Mouse (Mus musculus) embryonic facial prominence, embryonic 11.5 days (tissue): Measurements from ENCODE around the gene Iqcn. TPM values are rescaled to one million over a fixed set of nuclear protein-coding genes. Genes with fewer than 3 reads are reported as not detected.

ENCODE experiments used
- ATAC-seq: fragments of 200-750 bp; cut with Nextera tagmentation; replicated peaks from 2 replicates; pipeline ENCODE4 v1.8.0; 2017; ENCODE audit warnings: low read depth; ENCODE audit not compliant: insufficient number of reproducible peaks, low FRiP score, low TSS enrichment
- DNase-seq: peaks from one replicate; pipeline ENCODE4 v3.0.0-alpha.2; 2015; ENCODE audit warnings: low spot score
- H3K27ac ChIP-seq: fragments of 300-500 bp; sonication (generic); replicated peaks from 2 replicates; pipeline ENCODE4 v1.5.1; 2014; ENCODE audit warnings: mild to moderate bottlenecking, low read depth, low read length, control low read depth
- H3K27me3 ChIP-seq: fragments of 300-500 bp; sonication (generic); 2 replicates; pipeline ENCODE4 v1.6.1; 2014; ENCODE audit warnings: mild to moderate bottlenecking, low read length, moderate library complexity, mixed read lengths; ENCODE audit not compliant: control insufficient read depth, insufficient read depth
- H3K36me3 ChIP-seq: fragments of 300-500 bp; sonication (generic); replicated peaks from 2 replicates; pipeline ENCODE4 v1.6.1; 2014; ENCODE audit warnings: low read depth, mild to moderate bottlenecking, low read length, moderate library complexity, mixed read lengths; ENCODE audit not compliant: control insufficient read depth, insufficient read depth
- H3K4me1 ChIP-seq: fragments of 300-500 bp; sonication (generic); 2 replicates; pipeline ENCODE4 v1.6.1; 2014; ENCODE audit warnings: low read length, mixed read lengths; ENCODE audit not compliant: control insufficient read depth, insufficient read depth
- H3K4me2 ChIP-seq: fragments of 300-500 bp; sonication (generic); 2 replicates; pipeline ENCODE4 v1.6.1; 2014; ENCODE audit warnings: low read depth, mild to moderate bottlenecking, control low read depth, low read length, moderate library complexity
- H3K4me3 ChIP-seq: fragments of 300-500 bp; sonication (generic); 2 replicates; pipeline ENCODE4 v1.5.1; 2014; ENCODE audit warnings: low read depth, low read length, control low read depth
- H3K9ac ChIP-seq: fragments of 300-500 bp; sonication (generic); replicated peaks from 2 replicates; pipeline ENCODE4 v1.6.1; 2014; ENCODE audit warnings: mild to moderate bottlenecking, control low read depth, low read length
- H3K9me3 ChIP-seq: fragments of 300-500 bp; sonication (generic); replicated peaks from 2 replicates; pipeline ENCODE4 v1.6.1; 2016; ENCODE audit warnings: mild to moderate bottlenecking, low read length, inconsistent platforms, mixed read lengths; ENCODE audit not compliant: control insufficient read depth
- WGBS: fragments of 180-500 bp; shearing (Covaris S2); extraction: QIAGEN DNeasy Blood & Tissue Kit; methylation state at CpG from one replicate; pipeline ENCODE4 v1.1.7; 2014; 5-methylcytosine and 5-hydroxymethylcytosine counted together
- polyA plus RNA-seq: library from polyadenylated mRNA; unstranded; fragments of >200 nt; fragmentation: Nextera tagmentation; extraction: Ambion mirVana; gene quantifications from 2 replicates; pipeline ENCODE4 v1.2.1, GENCODE M21; 2014

Gene Iqcn
- polyA plus RNA-seq, 1 experiment from 2014 or later: not detected

DNA sequence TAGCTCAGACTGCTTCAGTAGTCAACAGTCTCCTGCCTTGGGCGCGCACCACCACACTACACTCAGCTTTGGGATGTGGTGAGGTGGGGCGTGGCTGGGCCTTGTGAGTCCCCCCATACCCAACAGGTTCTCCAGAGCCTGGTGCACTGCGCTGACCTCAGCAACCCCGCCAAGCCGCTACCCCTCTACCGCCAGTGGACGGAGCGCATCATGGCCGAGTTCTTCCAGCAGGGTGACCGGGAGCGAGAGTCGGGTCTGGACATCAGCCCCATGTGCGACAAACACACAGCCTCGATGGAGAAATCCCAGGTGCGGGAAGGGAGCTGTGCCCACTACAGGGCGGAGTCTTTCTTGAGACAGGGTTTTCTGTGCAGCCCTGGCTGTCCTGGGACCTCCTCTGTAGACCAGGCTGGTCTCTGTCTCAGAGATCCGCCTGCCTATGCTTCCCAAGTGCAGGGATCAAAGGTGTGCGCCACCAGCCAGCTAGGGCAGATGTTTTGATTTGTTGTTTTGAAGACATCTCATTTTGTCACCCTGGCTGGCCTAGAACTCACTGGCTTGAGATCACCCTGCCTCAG, 45.9 kb downstream of the Iqcn start:
- ATAC-seq (no peak), DNase-seq (no peak)
- WGBS: 78% methylated on average over 19 of the region's 19 CpGs
- H3K9me3 ChIP-seq: no peaks in the 10 kb centered on the region
- no peaks in the 10 kb centered on the region for H3K36me3 ChIP-seq
- no peak overlapping the region for H3K27ac ChIP-seq
- H3K4me3 ChIP-seq: no peak overlapping the region
- peaks cover 17% of the 10 kb centered on the region for H3K27me3 ChIP-seq
- no peak overlapping the region for H3K9ac ChIP-seq
- no peak overlapping the region for H3K4me2 ChIP-seq
- peaks cover 3% of the 10 kb centered on the region for H3K4me1 ChIP-seq

DNA sequence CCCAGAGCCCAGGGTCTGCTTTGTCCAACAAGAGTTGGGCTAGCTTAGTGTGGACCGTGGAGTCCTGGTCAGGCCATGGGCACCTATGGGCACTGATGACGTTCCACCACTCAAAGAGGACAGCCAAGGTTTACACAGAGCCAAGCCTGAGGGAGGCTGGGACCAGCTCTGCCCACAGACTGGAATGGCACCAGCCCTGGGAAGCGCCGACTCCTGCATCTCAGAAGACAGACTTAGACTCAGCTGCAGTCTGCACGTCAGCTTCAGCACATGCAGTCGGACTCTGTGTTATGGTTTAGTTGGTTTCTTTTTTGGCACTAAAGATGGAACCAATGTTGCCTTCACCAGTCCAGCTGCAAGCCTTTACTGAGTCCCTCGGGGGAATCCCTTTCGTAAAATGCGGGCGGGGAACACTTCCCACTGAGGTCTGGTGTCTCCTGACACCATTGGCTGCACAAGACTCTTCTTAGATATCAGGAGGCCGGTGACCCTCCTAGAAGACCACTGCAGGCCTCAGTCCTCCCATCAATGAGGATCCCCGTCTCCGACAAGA, 46.9 kb downstream of the Iqcn start:
- DNase-seq (no peak), ATAC-seq (no peak)
- H3K9ac ChIP-seq: no peak overlapping the region
- H3K9me3 ChIP-seq: no peaks in the 10 kb centered on the region
- H3K27me3 ChIP-seq: peaks cover 9% of the 10 kb centered on the region
- WGBS: 80% methylated on average over 13 of the region's 13 CpGs
- no peak overlapping the region for H3K4me2 ChIP-seq
- no peak overlapping the region for H3K27ac ChIP-seq
- H3K4me1 ChIP-seq: peaks cover 3% of the 10 kb centered on the region
- no peak overlapping the region for H3K4me3 ChIP-seq
- no peaks in the 10 kb centered on the region for H3K36me3 ChIP-seq

DNA sequence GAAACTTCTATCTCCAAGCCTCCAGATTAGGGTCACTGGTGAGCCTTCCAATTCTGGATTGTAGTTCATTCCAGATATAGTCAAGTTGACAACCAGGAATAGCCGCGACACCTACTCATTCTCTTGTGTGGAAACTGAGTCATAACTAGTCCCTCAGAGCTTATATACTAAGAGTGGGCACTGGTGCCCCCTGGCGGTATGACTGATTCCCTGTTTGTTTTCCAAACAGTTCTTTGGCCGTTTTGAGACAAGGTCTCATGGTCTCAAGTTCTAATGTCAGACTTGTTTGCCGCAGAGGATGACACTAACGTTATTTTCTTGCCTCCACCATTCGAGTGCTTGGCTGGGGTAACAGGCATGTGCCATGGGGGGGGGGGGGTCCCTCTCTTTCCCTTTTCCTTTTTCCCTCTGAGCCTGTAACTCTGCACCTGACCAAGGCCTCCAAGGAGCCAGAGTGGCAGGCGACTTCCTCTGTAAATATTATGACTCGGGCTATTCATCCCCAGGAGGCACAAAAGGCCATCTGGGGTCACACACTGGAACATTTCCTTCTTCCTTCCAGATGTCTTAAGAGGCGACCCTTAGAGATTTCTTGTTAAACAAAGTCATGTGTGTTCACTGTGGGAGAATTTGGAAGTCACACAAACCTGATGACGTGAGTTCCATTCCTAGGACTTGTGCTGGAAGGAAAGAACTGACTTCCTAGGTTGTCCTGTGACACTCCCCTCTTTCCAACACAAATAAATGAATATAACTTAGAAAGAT, 48.9 kb downstream of the Iqcn start:
- DNase-seq (peak; percentile 83), ATAC-seq (no peak)
- Histone ChIP-seq H3K36me3 (no peaks in the 10 kb centered on the region), H3K9ac (no peak overlapping the region; the same call in 1 of the 2 replicates), H3K27me3 (peaks cover under 1% of the 10 kb centered on the region; the same call in 1 of the 2 replicates), H3K4me2 (no peak overlapping the region), H3K4me3 (no peak overlapping the region), H3K4me1 (peaks cover 3% of the 10 kb centered on the region), H3K9me3 (no peaks in the 10 kb centered on the region), H3K27ac (no peak overlapping the region)
- 20% methylated on average over 11 of the region's 11 CpGs for WGBS

DNA sequence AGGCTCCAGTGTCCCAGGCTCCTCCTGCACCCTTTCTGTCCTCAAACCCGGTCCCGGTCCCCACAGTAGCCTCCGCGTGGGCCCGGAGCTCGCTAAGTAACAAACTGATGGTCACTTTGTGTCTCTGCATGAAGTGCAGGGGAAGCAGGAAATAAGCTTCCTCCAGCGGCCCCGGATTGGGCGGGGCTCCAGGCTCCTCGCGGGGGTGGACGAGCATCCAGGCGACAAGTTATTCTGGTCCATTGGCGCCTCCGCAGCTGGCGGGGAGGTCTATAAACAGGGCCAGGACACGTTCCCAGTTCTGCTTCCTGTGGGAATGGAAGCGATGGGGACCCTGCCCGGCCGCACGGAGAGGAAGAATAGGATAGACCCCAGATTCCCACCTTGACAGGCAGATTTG, 49.9 kb downstream of the Iqcn start:
- H3K27ac ChIP-seq: no peak overlapping the region

DNA sequence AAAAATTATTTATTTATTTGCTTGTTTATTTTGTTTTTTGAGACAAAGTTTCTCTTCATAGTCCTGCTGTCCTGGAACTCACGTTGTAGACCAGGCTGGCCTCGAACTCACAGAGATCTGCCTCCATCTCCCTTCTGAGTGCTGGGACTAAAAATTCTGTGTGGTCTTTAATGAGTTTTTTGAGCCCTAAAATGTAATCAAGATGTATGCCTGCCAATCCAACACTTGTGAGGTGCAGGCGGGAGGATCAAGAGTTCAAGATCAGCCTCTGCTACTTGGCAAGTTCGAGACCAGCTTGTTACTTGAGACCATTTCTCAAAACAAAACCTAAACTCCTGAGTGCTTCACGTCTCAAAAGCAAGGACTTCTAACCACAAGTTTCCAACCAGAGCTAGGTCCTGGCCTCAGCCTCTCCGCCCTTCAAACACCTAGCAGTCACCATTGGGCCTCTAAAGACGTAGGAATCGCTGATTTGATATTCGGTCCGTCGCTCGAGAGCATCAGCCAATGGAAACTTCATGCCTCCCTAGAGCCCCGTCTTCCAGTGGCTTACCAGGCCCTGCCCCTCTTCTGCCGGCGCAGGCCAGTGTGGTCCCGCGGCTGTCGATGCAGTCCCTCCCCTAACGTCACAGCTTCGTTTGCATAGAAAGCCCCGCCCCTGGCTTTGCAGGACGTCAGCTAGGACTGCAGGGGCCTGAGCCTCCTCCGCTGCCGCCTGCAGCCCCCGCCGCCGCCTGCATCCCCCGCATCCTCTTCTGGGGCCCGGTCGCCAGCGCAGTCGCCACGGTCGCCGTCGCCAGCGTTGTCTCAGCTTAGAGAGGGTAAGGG, 51.0 kb downstream of the Iqcn start, which contains the start of gene Rab3a:
Gene Rab3a, plus strand, starts transcription at position 637 of the 828 bp plus-strand sequence.
- H3K36me3 ChIP-seq: no peaks in the 10 kb centered on the region
- DNase-seq: peak; percentile 98
- no peaks in the 10 kb centered on the region for H3K27me3 ChIP-seq
- WGBS: 8% methylated on average over 37 of the region's 37 CpGs
- H3K27ac ChIP-seq: no peak within 1 kb of the TSS
- peak within 1 kb of the TSS; percentile 68 for H3K4me3 ChIP-seq
- H3K9me3 ChIP-seq: no peaks in the 10 kb centered on the region
- H3K4me1 ChIP-seq: peaks cover 3% of the 10 kb centered on the region
- H3K9ac ChIP-seq: peak within 1 kb of the TSS; percentile 81
- H3K4me2 ChIP-seq: peak within 1 kb of the TSS; percentile 95
- peak; percentile 97 for ATAC-seq

More for the DNA sequence above, 49.9 kb downstream of the Iqcn start:
- H3K4me1 ChIP-seq: peaks cover 3% of the 10 kb centered on the region
- no peaks in the 10 kb centered on the region for H3K27me3 ChIP-seq
- H3K9ac ChIP-seq: 0 out of 2 replicates have a peak overlapping the region, but pooled peaks have one; percentile 7
- ATAC-seq (no peak), DNase-seq (peak; percentile 31)
- 32% methylated on average over 21 of the region's 21 CpGs for WGBS
- no peaks in the 10 kb centered on the region for H3K9me3 ChIP-seq
- no peaks in the 10 kb centered on the region for H3K36me3 ChIP-seq
- H3K4me2 ChIP-seq: 0 out of 2 replicates have a peak overlapping the region, but pooled peaks have one; percentile 16
- H3K4me3 ChIP-seq: no peak overlapping the region

DNA sequence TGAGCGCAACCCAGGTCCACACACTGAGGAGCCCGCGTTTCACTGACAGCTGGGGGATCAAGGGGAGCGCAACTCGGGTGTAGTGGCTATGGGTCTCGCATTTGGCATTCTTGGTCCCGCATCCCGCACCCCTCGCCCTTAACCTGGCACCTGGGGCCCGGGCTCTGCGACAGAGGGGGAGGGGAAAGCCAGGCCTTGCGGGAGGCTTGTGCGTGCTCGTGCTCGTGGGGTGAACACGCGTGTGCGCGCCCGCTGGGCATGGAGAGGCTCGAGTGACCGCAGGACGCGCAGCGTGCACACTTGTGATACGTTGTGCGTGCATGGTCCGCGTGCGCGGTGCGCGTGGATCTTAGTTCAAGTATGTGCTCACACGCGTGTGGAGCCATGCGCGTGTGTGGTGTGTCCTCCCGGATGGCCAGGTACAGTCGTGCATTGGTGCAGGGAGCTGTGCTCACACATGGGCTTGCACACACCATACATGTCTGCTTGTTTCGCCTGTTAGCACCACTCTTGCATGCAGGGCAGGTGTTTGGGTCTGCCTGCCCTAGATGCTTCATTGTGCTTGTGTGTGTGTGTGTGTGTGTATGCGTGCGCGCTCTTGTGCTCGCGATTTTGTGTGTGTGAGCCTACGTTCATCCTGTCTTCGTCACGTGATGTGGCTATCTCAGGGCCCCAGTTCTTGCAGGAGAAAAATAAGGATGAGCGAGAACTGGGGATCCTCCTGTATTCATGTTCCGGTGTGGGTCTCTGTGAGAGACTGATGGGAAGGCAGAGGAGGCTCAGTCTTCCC, 51.8 kb downstream of the Iqcn start:
- WGBS: 18% methylated on average over 50 of the region's 50 CpGs
- no peaks in the 10 kb centered on the region for H3K9me3 ChIP-seq
- peak overlapping the region; percentile 68 for H3K4me3 ChIP-seq
- H3K27me3 ChIP-seq: no peaks in the 10 kb centered on the region
- peak overlapping the region; percentile 81 for H3K9ac ChIP-seq
- no peak overlapping the region for H3K27ac ChIP-seq
- DNase-seq: peak; percentile 54
- ATAC-seq: peak; percentile 34
- no peaks in the 10 kb centered on the region for H3K36me3 ChIP-seq
- H3K4me2 ChIP-seq: peak overlapping the region; percentile 95
- peaks cover 3% of the 10 kb centered on the region for H3K4me1 ChIP-seq
